Mouse (Mus musculus): ENCODE data around the gene Zfand3. TPM values are rescaled to one million over a fixed set of nuclear protein-coding genes. Genes with fewer than 3 reads are reported as not detected.

The Zfand3 gene
- total RNA-seq, 2 experiments from 2014 or later = 134 to 142 TPM

DNA sequence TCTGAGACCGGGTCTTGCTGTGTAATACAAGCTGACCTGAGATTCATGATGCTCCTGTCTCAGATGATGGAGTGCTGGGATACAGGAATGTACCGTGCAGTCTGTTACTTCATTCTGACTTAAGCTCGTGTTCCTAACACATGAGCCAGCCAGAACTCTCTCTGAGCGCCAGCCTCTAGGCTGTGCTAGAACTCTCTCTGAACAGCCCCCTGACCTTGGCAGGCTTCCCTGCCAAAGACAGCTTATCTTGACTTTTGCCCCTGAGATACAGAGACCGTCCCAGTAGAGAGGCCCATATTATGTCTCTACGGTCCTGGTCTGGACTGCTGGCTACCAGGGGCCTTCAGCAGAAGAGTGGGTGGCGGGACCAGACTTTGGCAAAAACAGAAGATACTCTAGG is 239.0 kb downstream of the Zfand3 start:
- no peak for DNase-seq
- intact Hi-C loops (cut with DNase I) = no loop called here

DNA sequence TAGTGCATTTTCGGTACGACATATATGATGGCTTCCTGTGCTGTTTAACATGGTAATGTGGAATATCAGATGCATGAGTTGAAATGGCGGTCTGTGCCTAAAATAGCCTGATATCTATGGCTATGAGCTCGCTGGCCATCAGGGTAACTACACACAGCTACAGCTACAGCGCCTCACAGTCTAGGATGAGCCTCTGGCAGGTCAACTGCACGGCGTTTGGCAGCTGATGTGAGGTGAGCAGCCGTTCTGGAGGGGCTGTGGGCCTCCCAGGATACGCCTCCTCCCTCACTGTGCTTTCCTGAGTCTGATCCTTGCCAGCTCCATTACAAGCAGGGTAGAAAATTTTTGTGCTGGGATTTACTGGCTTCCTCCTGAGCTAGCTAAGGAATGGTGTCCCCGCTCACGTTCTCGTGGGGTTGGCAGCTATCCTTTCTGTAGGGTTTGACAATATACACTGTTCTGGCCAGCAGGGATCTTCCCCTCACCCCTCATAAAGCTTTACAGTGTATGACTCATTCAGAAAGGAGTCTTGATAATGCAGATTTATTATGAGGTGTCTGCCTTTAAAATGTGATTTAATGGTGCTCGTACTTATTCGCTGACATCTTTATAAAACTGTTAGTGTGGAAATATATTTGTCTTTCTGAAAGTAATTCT is 240.2 kb downstream of the Zfand3 start:
- DNase-seq = no peak
- intact Hi-C loops (cut with DNase I) = no loop called here

DNA sequence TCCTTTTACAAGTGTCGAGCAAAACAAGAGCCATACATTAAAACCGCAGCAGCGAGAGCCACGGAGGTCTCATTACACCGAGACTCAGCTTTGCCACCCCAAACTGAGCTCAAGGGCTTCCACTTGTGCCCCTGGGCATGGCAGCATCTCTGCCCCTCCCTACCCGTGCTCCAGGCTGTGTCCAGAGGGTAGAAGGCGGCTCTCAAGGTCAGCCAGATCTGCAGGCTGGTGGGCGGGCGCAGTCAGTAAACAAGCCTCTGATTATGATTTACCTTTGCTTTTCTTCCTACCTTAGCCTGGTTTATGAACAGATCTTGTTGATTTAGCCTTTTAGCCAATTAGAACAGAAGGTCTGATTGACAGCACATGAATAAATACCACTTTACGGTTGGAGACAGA is 240.8 kb downstream of the Zfand3 start:
- DNase-seq = no peak
- intact Hi-C loops (cut with DNase I) = no loop called here

DNA sequence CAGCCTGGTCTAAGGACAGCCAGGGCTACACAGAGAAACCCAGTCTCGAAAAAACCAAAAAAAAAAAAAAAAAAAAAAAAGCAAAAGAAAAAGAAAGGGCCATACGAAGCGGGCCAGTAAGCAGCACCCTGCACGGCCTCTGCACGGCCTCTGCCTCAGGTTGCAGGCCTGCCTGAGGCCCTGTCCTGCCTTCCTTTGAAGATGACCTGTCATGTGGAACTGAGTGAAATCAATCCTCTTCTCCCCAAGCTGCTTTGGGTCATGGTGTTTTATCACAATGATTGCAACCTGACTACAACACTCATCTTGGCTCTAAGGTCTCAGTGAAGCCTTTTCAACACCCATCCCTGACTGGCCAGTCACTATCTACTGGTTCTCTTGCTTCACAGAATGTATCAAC is 248.5 kb downstream of the Zfand3 start:
- intact Hi-C loops (cut with DNase I) = no loop called here
- no peak for DNase-seq

DNA sequence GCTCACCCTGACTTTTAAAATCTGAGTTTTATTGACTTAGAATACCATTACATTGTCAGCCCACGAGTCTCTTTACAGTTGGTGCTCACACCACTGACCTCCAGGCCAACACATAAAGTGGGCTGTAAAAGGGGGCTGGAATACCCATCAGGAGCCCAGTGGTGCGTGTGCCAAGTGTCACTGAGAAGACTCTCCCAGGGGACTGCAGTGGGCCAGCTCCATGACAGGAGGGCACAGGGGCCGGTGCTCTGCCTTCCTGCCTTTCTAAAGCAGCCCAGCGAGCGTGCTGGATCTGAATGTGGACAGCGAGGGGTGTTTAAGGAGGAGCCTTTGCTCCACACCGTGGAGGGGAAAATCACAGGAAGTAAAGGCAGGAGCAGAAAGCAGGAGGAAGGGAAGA is 249.4 kb downstream of the Zfand3 start:
- no peak for DNase-seq
- intact Hi-C loops (cut with DNase I) = no loop called here

DNA sequence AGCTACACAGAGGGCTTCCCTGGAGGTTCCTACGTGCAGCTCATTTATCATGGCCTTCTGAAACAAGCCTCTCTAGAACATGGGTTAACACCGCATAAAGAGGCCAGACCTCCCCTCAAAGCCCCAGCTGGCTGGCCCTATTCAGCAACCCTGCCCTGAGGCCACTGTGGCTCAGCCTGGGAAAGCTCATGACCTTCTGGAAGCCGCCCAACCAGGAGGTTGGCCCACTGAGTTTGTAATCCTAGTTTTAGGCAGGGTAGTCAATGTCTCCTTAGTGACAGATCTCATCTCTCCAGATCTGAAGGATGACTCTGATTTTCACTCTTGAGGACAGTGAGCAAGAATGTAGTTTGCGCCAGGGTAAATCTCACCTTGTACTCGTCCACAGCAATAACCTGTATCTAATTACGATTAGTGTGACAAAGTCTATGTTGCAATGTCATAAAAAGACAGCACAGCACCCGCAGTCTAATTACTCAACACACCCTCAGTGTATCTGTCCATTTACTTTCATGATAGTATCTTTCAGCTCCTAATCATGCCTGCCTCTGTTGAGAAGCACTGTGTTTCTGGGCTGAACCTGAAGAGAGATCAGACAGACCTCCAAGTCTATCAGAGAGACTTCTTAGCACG is 251.5 kb downstream of the Zfand3 start:
- intact Hi-C loops (cut with DNase I) = no loop called here
- no peak for DNase-seq

DNA sequence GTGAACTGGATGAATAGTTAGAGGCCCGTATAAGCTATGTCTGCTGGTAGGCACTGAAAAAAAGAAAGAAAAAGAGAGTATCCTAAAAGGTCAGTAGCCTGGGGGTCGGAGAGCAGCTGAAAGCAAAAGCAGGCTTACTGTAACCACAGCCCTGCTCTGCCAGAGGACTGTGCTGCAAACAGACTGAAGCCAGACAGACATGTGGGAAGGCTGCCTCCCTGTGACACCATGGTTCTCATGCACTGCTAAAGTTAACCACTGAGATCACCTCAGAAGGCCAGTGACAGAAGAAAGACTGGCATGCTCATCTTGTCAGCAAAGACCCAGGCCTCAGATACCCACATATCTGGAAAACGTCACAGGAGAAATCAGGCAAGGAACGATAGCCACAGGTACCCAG is 253.9 kb downstream of the Zfand3 start:
- intact Hi-C loops (cut with DNase I) = no loop called here
- DNase-seq = no peak

DNA sequence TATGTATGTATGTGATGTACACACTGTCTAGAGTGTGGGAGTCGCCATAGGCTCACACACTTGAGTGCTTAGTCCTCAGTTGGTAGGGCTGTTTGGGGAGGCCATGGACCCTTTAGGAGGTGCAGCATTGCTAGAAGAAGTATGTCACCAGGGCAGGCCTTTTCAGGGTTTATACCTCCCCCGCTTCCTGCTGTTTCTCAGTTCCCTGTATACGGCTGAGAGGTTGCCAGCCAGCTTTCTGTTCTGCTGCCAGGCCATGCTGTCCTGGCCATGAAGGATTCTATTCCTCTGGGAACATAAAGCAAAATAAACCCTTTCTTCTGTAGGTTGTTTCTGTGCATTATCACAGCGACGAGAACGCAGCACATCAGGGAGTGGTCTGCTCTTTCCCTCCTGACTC is 255.4 kb downstream of the Zfand3 start:
- intact Hi-C loops (cut with DNase I) = no loop called here
- DNase-seq = no peak

Other genes with a start within 250 kb of the Zfand3 start
- gene Mdga1, start 34.6 kb upstream of the Zfand3 start, total RNA-seq (2021) = 10 to 100 TPM; 15.0 to 18.3 TPM